Mouse (Mus musculus) thymus, adult 2 months (tissue): ENCODE measurements around the gene Slc35a1. TPM values are rescaled to one million over a fixed set of nuclear protein-coding genes. Genes with fewer than 3 reads are reported as not detected.

ENCODE experiments used
- DNase-seq: peaks from one replicate; pipeline ENCODE4 v3.0.0; 2021
- H3K27ac ChIP-seq: fragments of 200-500 bp; 2 replicates; pipeline ENCODE4 v1.5.1; 2012; ENCODE audit warnings: low read length, control low read depth; ENCODE audit not compliant: control insufficient read depth, insufficient read depth
- H3K27me3 ChIP-seq: fragments of 200-500 bp; 2 replicates; pipeline ENCODE4 v1.6.1; 2012; ENCODE audit warnings: mild to moderate bottlenecking, low read length, moderate library complexity, mixed read lengths; ENCODE audit not compliant: control insufficient read depth, insufficient read depth
- H3K36me3 ChIP-seq: fragments of 200-500 bp; 2 replicates; pipeline ENCODE4 v1.6.1; 2012; ENCODE audit warnings: mild to moderate bottlenecking, low read length, moderate library complexity; ENCODE audit not compliant: control insufficient read depth, insufficient read depth
- H3K4me1 ChIP-seq: fragments of 200-500 bp; replicated peaks from 2 replicates; pipeline ENCODE4 v1.6.1; 2012; ENCODE audit warnings: low read length; ENCODE audit not compliant: control insufficient read depth, insufficient read depth
- H3K4me3 ChIP-seq: fragments of 200-500 bp; 2 replicates; pipeline ENCODE4 v1.5.1; 2012; ENCODE audit warnings: mild to moderate bottlenecking, low read length, control low read depth, moderate library complexity; ENCODE audit not compliant: control insufficient read depth, insufficient read depth
- CTCF ChIP-seq: fragments of 200-500 bp; IDR thresholded peaks from 2 replicates; pipeline ENCODE4 v1.5.1; 2012; ENCODE audit warnings: mild to moderate bottlenecking, control low read depth, low read length, moderate library complexity, borderline replicate concordance; ENCODE audit not compliant: control insufficient read depth, poor library complexity, insufficient read depth; ENCODE audit errors: extremely low read depth
- POLR2A ChIP-seq: fragments of 200-500 bp; IDR thresholded peaks from 2 replicates; pipeline ENCODE4 v1.6.1; 2012; ENCODE audit warnings: mild to moderate bottlenecking, low read length, control low read depth, moderate library complexity; ENCODE audit not compliant: control insufficient read depth, poor library complexity, insufficient read depth; ENCODE audit errors: extremely low read depth
- WGBS: fragments of 180-500 bp; shearing (Covaris S2); methylation state at CpG from one replicate; pipeline ENCODE4 v1.1.7; 2018; 5-methylcytosine and 5-hydroxymethylcytosine counted together
- polyA plus RNA-seq: library from polyadenylated mRNA; depleted of rRNA; stranded (reverse); fragments of >200 nt; gene quantifications from 2 replicates; pipeline ENCODE4 v1.2.3, GENCODE M21; 2012

Gene Slc35a1
- polyA plus RNA-seq, 1 experiment = 9.0 TPM

DNA sequence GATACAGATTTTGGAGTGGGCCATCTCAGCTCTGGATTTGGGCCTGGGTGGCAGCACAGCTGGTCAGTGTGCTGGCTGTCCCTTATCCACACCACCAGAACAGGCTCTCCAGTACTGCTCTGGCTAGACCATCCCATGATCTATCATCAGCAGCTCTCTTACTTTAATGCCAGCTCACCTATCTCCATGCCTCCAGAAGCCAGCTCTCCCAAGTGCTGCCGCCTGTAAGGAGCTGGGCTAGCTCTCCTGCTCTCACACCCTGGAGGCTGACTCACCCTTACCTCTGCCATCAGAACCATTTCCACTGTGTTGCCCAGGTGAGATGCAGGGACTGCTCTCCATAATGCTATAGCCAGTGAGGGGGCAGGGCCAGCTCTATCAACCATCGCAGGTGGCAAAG, 25.7 kb downstream of the Slc35a1 start:
- Histone ChIP-seq H3K27me3 (no peaks in the 10 kb centered on the region), H3K4me1 (no peaks in the 10 kb centered on the region), H3K27ac (no peak overlapping the region), H3K36me3 (peaks cover 22% of the 10 kb centered on the region), H3K4me3 (no peak overlapping the region)
- WGBS = 100% methylated on average over 2 of the region's 2 CpGs
- no peak for TF ChIP-seq CTCF
- DNase-seq = no peak

DNA sequence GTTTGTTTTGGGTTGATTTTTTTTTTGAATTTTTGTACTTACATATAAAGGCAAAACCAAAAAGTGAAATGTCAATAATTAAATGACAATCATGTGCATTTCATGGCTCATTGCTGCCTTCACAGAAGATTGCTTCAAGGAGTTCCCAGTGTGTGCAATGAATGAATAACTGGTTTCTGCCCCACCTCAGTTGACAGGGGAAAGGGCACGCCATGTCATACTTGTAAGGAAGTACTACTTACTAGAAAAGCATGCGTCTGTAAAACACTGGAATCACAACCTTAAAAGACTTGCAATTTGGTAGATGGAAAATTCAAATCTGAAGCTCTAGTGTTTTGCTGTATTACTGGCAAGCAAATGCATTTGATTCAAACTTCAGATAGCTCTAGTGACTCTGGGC, 28.2 kb downstream of the Slc35a1 start:
- H3K27ac ChIP-seq = no peak overlapping the region
- WGBS = 95% methylated on average over 2 of the region's 2 CpGs

DNA sequence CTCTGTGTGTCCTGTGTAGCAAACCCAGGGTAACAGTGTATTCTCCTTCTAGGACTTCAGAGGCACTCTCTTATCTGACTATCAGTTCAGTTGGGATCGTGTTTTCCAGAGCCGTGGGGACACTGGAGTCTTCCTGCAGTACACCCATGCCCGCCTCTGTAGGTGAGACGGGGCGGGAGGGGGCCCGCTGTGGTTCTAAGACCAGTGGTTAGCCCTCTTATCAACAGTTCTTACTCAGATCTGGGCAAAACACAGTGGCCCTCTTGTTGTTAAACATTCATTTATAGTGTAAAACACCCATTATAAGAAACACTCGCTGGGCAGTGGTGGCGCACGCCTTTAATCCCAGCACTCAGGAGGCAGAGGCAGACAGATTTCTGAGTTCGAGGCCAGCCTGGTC, 31.1 kb downstream of the Slc35a1 start:
- Histone ChIP-seq H3K27me3 (no peaks in the 10 kb centered on the region), H3K4me3 (no peak overlapping the region), H3K4me1 (no peaks in the 10 kb centered on the region), H3K27ac (no peak overlapping the region), H3K36me3 (peaks cover 21% of the 10 kb centered on the region)
- TF ChIP-seq CTCF (no peak), POLR2A (no peak)
- DNase-seq = no peak
- 98% methylated on average over 10 of the region's 10 CpGs for WGBS

More for the DNA sequence above, 28.2 kb downstream of the Slc35a1 start:
- TF ChIP-seq CTCF = no peak
- no peak for TF ChIP-seq POLR2A
- Histone ChIP-seq H3K4me3 (no peak overlapping the region), H3K4me1 (no peaks in the 10 kb centered on the region), H3K27me3 (no peaks in the 10 kb centered on the region), H3K36me3 (peaks cover 27% of the 10 kb centered on the region)
- no peak for DNase-seq

DNA sequence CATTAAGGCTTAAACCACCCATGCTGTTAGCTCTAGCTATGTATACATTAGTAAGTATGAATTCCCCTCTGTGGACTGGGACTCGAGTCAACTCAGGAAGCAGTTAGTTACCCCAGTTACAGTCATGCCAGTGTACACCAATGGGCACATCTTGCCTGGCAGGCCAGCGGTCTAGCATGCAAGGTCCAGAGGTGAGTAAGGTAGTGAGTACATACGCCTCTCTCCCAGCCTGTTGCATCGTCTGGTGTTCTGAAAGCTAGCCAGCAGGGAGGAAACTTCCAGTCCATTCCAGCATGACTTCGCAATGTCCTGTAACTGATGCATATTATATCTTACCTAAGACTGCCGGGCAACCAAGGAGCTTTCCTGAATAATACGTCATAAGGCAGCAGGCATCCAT, 34.1 kb downstream of the Slc35a1 start:
- no peak for DNase-seq
- H3K27ac ChIP-seq = no peak overlapping the region
- TF ChIP-seq CTCF = no peak
- TF ChIP-seq POLR2A = no peak
- peaks cover 14% of the 10 kb centered on the region for H3K36me3 ChIP-seq
- H3K4me3 ChIP-seq = no peak overlapping the region
- no peaks in the 10 kb centered on the region for H3K27me3 ChIP-seq
- H3K4me1 ChIP-seq = no peaks in the 10 kb centered on the region
- WGBS = 96% methylated on average over 7 of the region's 7 CpGs

DNA sequence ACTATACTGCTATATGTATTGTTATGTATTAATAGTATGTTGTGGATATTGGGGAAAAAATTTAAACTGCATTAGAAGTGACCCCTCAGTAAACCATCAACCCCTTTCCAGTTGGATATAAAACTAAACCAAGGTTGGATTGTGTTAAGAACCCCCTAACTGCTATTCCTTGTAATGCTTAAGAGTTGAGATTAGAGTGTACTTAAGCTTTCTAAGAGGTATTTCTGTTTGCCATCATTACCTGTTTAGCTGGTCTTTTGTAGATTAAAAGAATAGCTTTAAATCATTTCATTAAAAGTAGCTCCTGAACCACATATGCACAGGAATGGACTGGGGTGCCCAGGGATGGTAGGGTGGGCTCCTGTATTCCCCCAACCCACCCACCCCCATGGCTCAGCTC, 42.5 kb downstream of the Slc35a1 start:
- H3K4me3 ChIP-seq = no peak overlapping the region

DNA sequence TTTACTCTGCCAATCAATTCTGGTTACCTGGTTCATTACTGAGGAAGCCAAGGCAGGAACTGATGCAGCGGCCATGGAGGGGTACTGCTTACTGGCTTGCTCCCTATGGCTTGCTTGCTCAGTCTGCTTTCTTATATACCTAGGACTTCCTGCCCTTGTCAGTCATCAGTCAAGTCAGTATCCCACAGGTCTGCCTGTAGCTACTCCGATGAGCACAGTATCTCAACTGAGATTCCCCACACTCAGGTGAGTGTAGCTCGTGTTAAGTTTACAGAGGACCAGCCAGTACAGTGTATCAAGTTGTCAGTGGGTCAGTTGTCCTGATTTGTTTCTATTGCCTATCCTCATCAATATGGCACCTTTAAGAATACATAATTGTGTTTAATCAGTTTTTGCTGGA, 46.5 kb downstream of the Slc35a1 start:
- Histone ChIP-seq H3K27ac (no peak overlapping the region), H3K27me3 (no peaks in the 10 kb centered on the region), H3K4me1 (no peaks in the 10 kb centered on the region), H3K4me3 (no peak overlapping the region), H3K36me3 (0 out of 2 replicates have a peak, but pooled peaks cover 5% of the 10 kb centered on the region)
- TF ChIP-seq POLR2A = no peak
- TF ChIP-seq CTCF = no peak
- WGBS = 98% methylated on average over 3 of the region's 3 CpGs
- DNase-seq = no peak

More for the DNA sequence above, 42.5 kb downstream of the Slc35a1 start:
- Histone ChIP-seq H3K27me3 (no peaks in the 10 kb centered on the region), H3K27ac (no peak overlapping the region), H3K36me3 (peaks cover 16% of the 10 kb centered on the region; the same call in 1 of the 2 replicates), H3K4me1 (no peaks in the 10 kb centered on the region)
- DNase-seq = no peak
- TF ChIP-seq POLR2A = no peak
- TF ChIP-seq CTCF = no peak

DNA sequence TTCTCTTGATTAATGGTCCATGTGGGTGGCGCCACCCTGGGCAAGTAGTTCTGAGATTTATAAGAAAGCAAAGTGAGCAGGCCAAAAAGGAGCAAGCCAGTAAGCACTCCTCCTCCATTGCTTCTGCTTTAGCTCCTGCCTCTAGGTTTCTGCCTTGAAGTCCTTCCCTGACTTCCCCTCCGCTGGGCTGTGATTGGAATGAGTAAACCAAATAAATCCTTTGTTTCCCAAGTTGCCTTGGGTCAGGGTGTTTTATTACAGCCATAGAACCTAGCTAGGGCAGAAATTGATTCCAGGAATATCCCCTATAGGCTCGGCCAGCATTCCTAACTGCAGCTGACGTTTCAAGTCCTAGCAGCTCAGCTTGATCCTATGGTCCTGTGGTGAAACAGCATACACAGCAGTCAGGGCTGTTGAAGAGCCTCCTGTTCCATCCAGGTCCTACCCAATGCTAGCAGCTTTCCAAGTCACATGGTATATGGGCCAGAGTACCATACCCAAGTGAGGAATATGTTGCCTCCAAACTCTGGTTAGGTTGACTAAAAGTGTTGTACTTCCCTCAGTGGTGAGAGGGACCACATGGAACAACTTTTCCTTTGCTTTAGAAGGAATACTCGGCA, 47.4 kb downstream of the Slc35a1 start:
- H3K27ac ChIP-seq = no peak overlapping the region
- TF ChIP-seq POLR2A (no peak), CTCF (no peak)
- DNase-seq = no peak
- 0 out of 2 replicates have a peak, but pooled peaks cover 5% of the 10 kb centered on the region for H3K36me3 ChIP-seq
- no peaks in the 10 kb centered on the region for H3K4me1 ChIP-seq
- WGBS = 96% methylated on average over 5 of the region's 5 CpGs
- H3K4me3 ChIP-seq = no peak overlapping the region
- H3K27me3 ChIP-seq = no peaks in the 10 kb centered on the region
